Mouse (Mus musculus): Measurements from ENCODE around the gene Rbm47.

DNA sequence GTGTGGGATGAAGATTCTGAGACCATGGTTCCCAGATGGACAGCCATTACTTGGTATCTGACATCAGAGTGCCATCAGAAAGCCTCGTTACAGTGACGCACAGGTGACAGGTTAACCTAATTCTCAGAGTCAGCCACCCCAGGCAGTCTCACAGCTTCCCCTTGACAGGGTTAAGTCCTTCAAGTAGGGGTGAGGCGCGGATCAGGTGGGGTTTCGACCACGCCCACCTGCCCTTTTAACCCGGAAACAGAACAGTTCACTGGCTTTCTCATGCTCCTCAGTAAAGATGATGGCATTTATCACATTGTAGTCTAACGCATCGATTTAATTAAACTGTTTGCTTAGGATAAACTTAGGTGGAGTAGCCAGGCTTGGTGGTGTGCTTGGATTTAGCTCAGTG is 47.7 kb upstream of the Rbm47 start:
- TF ChIP-seq CTCF (IDR thresholded peaks at IDR 0.05) (no peak), EP300 (IDR thresholded peaks at IDR 0.05) (no peak)

Measured in lung, postnatal 0 days (tissue).